Mouse (Mus musculus) myocyte (in vitro differentiated cells): ENCODE results near the gene Gm7075.
"Not testable (repeated sequence)": the region's sequence is repeated elsewhere in the genome, so short reads cannot be mapped to it uniquely, and the experiment has no call there.

Experiments used
- CEBPB ChIP-seq: IDR thresholded peaks from 2 replicates; pipeline ENCODE4 v1.6.1; 2011; ENCODE audit warnings: mild to moderate bottlenecking, moderate library complexity; ENCODE audit not compliant: poor library complexity, insufficient read depth, severe bottlenecking
- E2F4 ChIP-seq: IDR thresholded peaks from one replicate; pipeline ENCODE4 v1.6.1; 2011; ENCODE audit warnings: mild to moderate bottlenecking, control low read depth, moderate library complexity; ENCODE audit not compliant: insufficient read depth
- MAX ChIP-seq: IDR thresholded peaks from one replicate; pipeline ENCODE4 v1.6.1; 2011; ENCODE audit warnings: low read depth, mild to moderate bottlenecking, control low read depth
- MYOG ChIP-seq, 3 experiments: IDR thresholded peaks; one replicate each; pipeline ENCODE4 v1.6.1; 2011; ENCODE audit warnings: control low read depth in 2 of 3, low read depth in 2 of 3, mild to moderate bottlenecking in 2 of 3; ENCODE audit not compliant: insufficient read length in 2 of 3, control insufficient read depth in 1 of 3, insufficient read depth in 1 of 3
- POLR2A ChIP-seq: IDR thresholded peaks from one replicate; pipeline ENCODE4 v1.6.1; 2011; ENCODE audit warnings: low read depth, mild to moderate bottlenecking, control low read depth, moderate library complexity; ENCODE audit not compliant: insufficient read length
- POLR2AphosphoS2 ChIP-seq: IDR thresholded peaks from one replicate; pipeline ENCODE4 v1.6.1; 2011; ENCODE audit warnings: low read depth, control low read depth; ENCODE audit not compliant: insufficient read length
- TCF12 ChIP-seq: IDR thresholded peaks from one replicate; pipeline ENCODE4 v1.6.1; 2011; ENCODE audit warnings: mild to moderate bottlenecking, control low read depth; ENCODE audit not compliant: poor library complexity, insufficient read depth, severe bottlenecking
- USF1 ChIP-seq: IDR thresholded peaks from one replicate; pipeline ENCODE4 v1.6.1; 2011; ENCODE audit warnings: low read depth, mild to moderate bottlenecking, control low read depth, moderate library complexity

GRCm38 (mm10) chr10:63385897-63386296 is 35.7 kb downstream of the Gm7075 start:
- not testable (repeated sequence) for TF ChIP-seq POLR2A; MYOG (IDR thresholded peaks at IDR 0.05; ENCODE audit: control insufficient read depth in 1 of 3, insufficient read depth in 1 of 3, insufficient read length in 2 of 3, low read depth in 2 of 3); USF1; MAX; E2F4; TCF12; CEBPB; POLR2AphosphoS2
